Comparison of ENCODE assay signal across 15 mouse cellular contexts in the genomic region with DNA sequence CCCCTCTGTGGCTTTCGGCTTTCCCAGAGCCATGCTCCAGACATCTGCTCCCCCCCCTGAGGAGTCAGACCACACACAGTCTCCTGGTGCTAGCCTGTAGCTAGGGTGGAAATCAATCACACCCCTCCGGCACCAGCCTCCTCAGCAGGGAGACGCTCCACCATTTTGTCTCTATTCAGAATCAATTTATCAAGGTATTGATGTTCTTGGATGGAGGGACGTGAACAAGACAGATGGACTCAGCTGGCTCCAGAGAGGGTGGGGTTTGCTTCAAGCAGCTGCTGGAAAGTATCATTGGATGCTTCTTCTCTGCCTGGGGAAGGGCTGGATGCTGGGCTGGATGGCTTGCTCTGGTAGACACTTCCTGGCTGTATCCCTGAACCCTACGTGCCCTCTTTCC.
DNase-seq lines count a peak whose midpoint lies in the region; ATAC-seq and TF ChIP-seq lines count a peak whose summit lies in the region.
"Had no signal": no experiment of that assay in that cellular context is flagged by ENCODE, and none has a peak within 500 bp of the region (broad histone marks: within the 10 kb centered on the region; RNA-seq: fewer than 3 reads in every experiment).

No protein-coding gene starts in this region.

- H3K27me3 ChIP-seq in kidney, embryonic 15.5 days: peaks cover 2% of the 10 kb centered on the region; the same call in 1 of the 2 replicates
- no peaks in the 10 kb centered on the region for H3K27me3 ChIP-seq in kidney, adult 2 months (replicated peaks; ENCODE audit: control insufficient read depth, insufficient read depth, low read length)
- no peaks in the 10 kb centered on the region for H3K27me3 ChIP-seq in E14TG2a.4 (ENCODE audit: insufficient read depth, low read length)
- H3K27me3 ChIP-seq in embryonic facial prominence, embryonic 10.5 days (replicated peaks; ENCODE audit: low read depth, poor library complexity, severe bottlenecking): no peaks in the 10 kb centered on the region
- no peaks in the 10 kb centered on the region for H3K27me3 ChIP-seq in limb, embryonic 11.5 days (ENCODE audit: control insufficient read depth, insufficient read depth, low read length)
- H3K27me3 ChIP-seq in thymus, adult 2 months (ENCODE audit: control insufficient read depth, insufficient read depth, low read length): no peaks in the 10 kb centered on the region
- H3K27me3 ChIP-seq: limb, embryonic 12.5 days; midbrain, embryonic 12.5 days had no signal

- H3K4me2 ChIP-seq in kidney, embryonic 15.5 days: no peak overlapping the region
- no peak overlapping the region for H3K4me2 ChIP-seq in limb, embryonic 11.5 days (ENCODE audit: low read depth, severe bottlenecking)
- H3K4me2 ChIP-seq: limb, embryonic 12.5 days; midbrain, embryonic 12.5 days had no signal

- no peak for ATAC-seq in kidney, embryonic 15.5 days (replicated peaks; ENCODE audit: low FRiP score)
- ATAC-seq in limb, embryonic 11.5 days (ENCODE audit: insufficient number of reproducible peaks, low FRiP score, low TSS enrichment, low read depth): no peak
- ATAC-seq: liver, postnatal 0 days had no signal

- no peak for TF ChIP-seq CTCF in kidney, adult 2 months (conservative IDR thresholded peaks at IDR 0.05; ENCODE audit: insufficient read depth, insufficient read length, low read depth, low read length)
- TF ChIP-seq CTCF in E14TG2a.4 (conservative IDR thresholded peaks at IDR 0.05; ENCODE audit: low read length): no peak
- no peak for TF ChIP-seq CTCF in thymus, adult 2 months (IDR thresholded peaks at IDR 0.05; ENCODE audit: borderline replicate concordance, control insufficient read depth, extremely low read depth, insufficient read depth, low read length, poor library complexity)

- no peak overlapping the region for H3K4me3 ChIP-seq in kidney, embryonic 15.5 days (replicated peaks)
- no peak overlapping the region for H3K4me3 ChIP-seq in kidney, adult 2 months (ENCODE audit: insufficient read depth, low read depth, low read length)
- H3K4me3 ChIP-seq in E14TG2a.4 (replicated peaks; ENCODE audit: low read length): peak overlapping the region; percentile 35; the same call in 1 of the 2 replicates
- no peak overlapping the region for H3K4me3 ChIP-seq in embryonic facial prominence, embryonic 10.5 days
- no peak overlapping the region for H3K4me3 ChIP-seq in limb, embryonic 11.5 days (ENCODE audit: low read depth, low read length)
- H3K4me3 ChIP-seq in thymus, adult 2 months (ENCODE audit: control insufficient read depth, insufficient read depth, low read length): no peak overlapping the region
- H3K4me3 ChIP-seq: erythroblast, embryonic 14.5 days; limb, embryonic 12.5 days; midbrain, embryonic 12.5 days had no signal

- H3K9me3 ChIP-seq in kidney, embryonic 15.5 days (replicated peaks): no peaks in the 10 kb centered on the region
- peaks cover 18% of the 10 kb centered on the region for H3K9me3 ChIP-seq in E14TG2a.4 (ENCODE audit: low read length)
- no peaks in the 10 kb centered on the region for H3K9me3 ChIP-seq in embryonic facial prominence, embryonic 10.5 days
- H3K9me3 ChIP-seq in limb, embryonic 11.5 days (ENCODE audit: control insufficient read depth, low read length): no peaks in the 10 kb centered on the region
- H3K9me3 ChIP-seq: limb, embryonic 12.5 days; midbrain, embryonic 12.5 days had no signal

- H3K4me1 ChIP-seq in kidney, embryonic 15.5 days: peaks cover 27% of the 10 kb centered on the region
- no peaks in the 10 kb centered on the region for H3K4me1 ChIP-seq in kidney, adult 2 months (ENCODE audit: control insufficient read depth, insufficient read depth, low read length)
- H3K4me1 ChIP-seq in E14TG2a.4 (replicated peaks; ENCODE audit: low read depth, low read length): peaks cover 49% of the 10 kb centered on the region
- H3K4me1 ChIP-seq in embryonic facial prominence, embryonic 10.5 days: peaks cover 29% of the 10 kb centered on the region
- H3K4me1 ChIP-seq in limb, embryonic 11.5 days (ENCODE audit: control insufficient read depth, insufficient read depth, low read length): peaks cover 2% of the 10 kb centered on the region; the same call in 1 of the 2 replicates
- no peaks in the 10 kb centered on the region for H3K4me1 ChIP-seq in thymus, adult 2 months (replicated peaks; ENCODE audit: control insufficient read depth, insufficient read depth, low read length)

- no peak for TF ChIP-seq POLR2A in kidney, adult 2 months (IDR thresholded peaks at IDR 0.05; ENCODE audit: low read depth, low read length)
- no peak for TF ChIP-seq POLR2A in thymus, adult 2 months (IDR thresholded peaks at IDR 0.05; ENCODE audit: control insufficient read depth, extremely low read depth, insufficient read depth, low read length, poor library complexity)

- no peak overlapping the region for H3K9ac ChIP-seq in kidney, embryonic 15.5 days
- H3K9ac ChIP-seq in limb, embryonic 11.5 days (ENCODE audit: low read length): no peak overlapping the region
- H3K9ac ChIP-seq: limb, embryonic 12.5 days; liver, postnatal 0 days; midbrain, embryonic 12.5 days had no signal

- DNase-seq in kidney, adult 2 months: no peak
- DNase-seq in embryonic facial prominence, embryonic 10.5 days (ENCODE audit: low spot score): peak; percentile 29
- DNase-seq in limb, embryonic 11.5 days (ENCODE audit: low spot score): peak; percentile 32
- no peak for DNase-seq in right cerebral cortex, adult 18-20 months
- DNase-seq in adrenal gland, adult 2 months: no peak
- DNase-seq in thymus, adult 2 months: no peak
- DNase-seq: cerebellum, postnatal 36 days; layer of hippocampus, adult 9-11 months; liver, postnatal 0 days; thymus, adult 18-20 months had no signal

- 0 out of 2 replicates have a peak overlapping the region, but pooled peaks have one; percentile 3 for H3K27ac ChIP-seq in kidney, embryonic 15.5 days
- H3K27ac ChIP-seq in kidney, adult 2 months (ENCODE audit: insufficient read depth, low read depth, low read length): no peak overlapping the region
- H3K27ac ChIP-seq in embryonic facial prominence, embryonic 10.5 days (replicated peaks): no peak overlapping the region
- H3K27ac ChIP-seq in limb, embryonic 11.5 days (replicated peaks; ENCODE audit: low read depth, low read length): no peak overlapping the region
- no peak overlapping the region for H3K27ac ChIP-seq in thymus, adult 2 months (ENCODE audit: control insufficient read depth, insufficient read depth, low read length)
- H3K27ac ChIP-seq: limb, embryonic 12.5 days; midbrain, embryonic 12.5 days had no signal

- WGBS in kidney, embryonic 15.5 days: 34% methylated on average over 5 of the region's 5 CpGs
- WGBS in kidney, adult 2 months: 53% methylated on average over 5 of the region's 5 CpGs
- 51% methylated on average over 5 of the region's 5 CpGs for WGBS in embryonic facial prominence, embryonic 10.5 days
- WGBS in limb, embryonic 11.5 days: 20% methylated on average over 5 of the region's 5 CpGs
- 80% methylated on average over 5 of the region's 5 CpGs for WGBS in thymus, adult 2 months

- no peaks in the 10 kb centered on the region for H3K36me3 ChIP-seq in kidney, embryonic 15.5 days
- no peaks in the 10 kb centered on the region for H3K36me3 ChIP-seq in kidney, adult 2 months (ENCODE audit: control insufficient read depth, insufficient read depth, low read length)
- no peaks in the 10 kb centered on the region for H3K36me3 ChIP-seq in E14TG2a.4 (ENCODE audit: insufficient read depth, low read length)
- no peaks in the 10 kb centered on the region for H3K36me3 ChIP-seq in embryonic facial prominence, embryonic 10.5 days (replicated peaks)
- H3K36me3 ChIP-seq in limb, embryonic 11.5 days (ENCODE audit: control insufficient read depth, insufficient read depth, low read length): no peaks in the 10 kb centered on the region
- H3K36me3 ChIP-seq in thymus, adult 2 months (ENCODE audit: control insufficient read depth, insufficient read depth, low read length): no peaks in the 10 kb centered on the region
- H3K36me3 ChIP-seq: limb, embryonic 12.5 days; midbrain, embryonic 12.5 days had no signal

Comparison
In these comparisons a context has a peak if more than half of its experiments do, and no peak if none do; other contexts are left out.
1. DNase-seq: peak in embryonic facial prominence, embryonic 10.5 days (single experiment) and limb, embryonic 11.5 days (single experiment); none in kidney, adult 2 months (single experiment), right cerebral cortex, adult 18-20 months (single experiment), adrenal gland, adult 2 months (single experiment) and thymus, adult 2 months (single experiment).